Mouse (Mus musculus) hindlimb bud, embryonic 11.5 days (tissue): ENCODE data around the gene Nprl2.

Experiments
- DNase-seq: peaks from one replicate; pipeline ENCODE4 v3.0.0-alpha.2; 2012; ENCODE audit warnings: low read depth, low spot score; ENCODE audit errors: extremely low spot score

Gene Nprl2

DNA sequence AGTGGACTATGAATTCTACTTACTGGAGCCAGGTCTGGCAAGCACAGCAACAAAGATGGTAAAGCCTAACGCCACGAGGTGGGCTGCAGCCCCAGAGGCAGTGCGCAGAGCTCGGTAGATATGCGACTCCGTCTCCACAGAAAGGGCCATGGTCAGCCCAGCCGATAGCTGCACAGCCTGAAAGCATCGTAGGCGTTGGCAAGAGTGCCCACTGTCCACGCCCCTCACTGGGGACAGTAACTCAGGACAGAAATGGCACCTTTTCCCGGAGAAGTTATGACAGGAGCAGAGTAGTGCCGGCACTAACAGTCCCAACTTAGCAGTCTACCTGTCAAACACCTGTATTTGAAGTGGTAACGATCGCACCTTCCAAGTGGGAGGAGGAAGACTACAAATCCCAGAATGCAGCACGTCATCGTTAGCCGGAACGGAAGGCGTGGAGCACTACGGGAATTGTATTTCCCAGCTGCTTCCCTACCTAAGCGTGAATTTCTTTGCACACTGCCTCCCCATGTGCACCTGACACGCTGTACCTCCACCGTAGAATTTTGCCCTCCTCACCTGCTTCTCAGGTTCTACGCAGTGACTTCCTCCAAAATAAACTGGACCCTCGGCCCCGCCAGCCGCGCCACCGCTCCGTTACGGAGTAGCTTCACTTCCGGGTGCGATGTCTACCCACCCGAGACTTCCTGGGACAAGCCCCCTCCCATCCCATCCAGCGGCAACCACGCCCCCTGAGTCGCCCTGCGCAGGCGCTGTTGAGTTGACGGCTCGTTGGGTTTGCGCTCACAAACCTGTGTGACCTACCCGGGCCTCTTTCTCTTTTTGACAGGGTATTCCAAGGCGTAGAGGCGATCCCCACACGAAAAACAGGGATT lies at the start of gene Nprl2, which contains the start of gene Cyb561d2:
Gene Nprl2 (plus strand): TSS at position 753 of the 878 bp plus-strand sequence.
Gene Cyb561d2 (minus strand): TSS at position 720 of the 878 bp plus-strand sequence.
- DNase-seq: no peak

DNA sequence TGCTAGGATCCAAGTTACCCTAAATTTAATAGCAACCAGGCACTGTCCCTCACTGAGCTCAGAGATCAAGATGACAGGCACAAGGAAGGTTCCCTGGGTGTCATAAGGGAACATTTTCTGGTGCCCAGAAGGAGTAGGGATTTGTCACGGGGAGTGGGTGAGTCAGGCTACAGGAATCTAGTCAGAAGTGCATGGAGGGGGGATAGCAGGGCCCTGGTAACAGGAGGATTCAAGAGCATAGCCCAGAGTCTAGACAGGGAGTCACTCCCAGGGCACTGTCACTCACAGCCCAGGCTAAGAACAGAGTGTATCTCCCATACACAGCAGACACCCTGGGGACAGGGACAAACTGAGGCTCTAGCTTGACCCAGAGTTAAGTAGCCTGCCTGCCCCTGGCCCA lies 48.5 kb upstream of the Nprl2 start:
- no peak for DNase-seq

DNA sequence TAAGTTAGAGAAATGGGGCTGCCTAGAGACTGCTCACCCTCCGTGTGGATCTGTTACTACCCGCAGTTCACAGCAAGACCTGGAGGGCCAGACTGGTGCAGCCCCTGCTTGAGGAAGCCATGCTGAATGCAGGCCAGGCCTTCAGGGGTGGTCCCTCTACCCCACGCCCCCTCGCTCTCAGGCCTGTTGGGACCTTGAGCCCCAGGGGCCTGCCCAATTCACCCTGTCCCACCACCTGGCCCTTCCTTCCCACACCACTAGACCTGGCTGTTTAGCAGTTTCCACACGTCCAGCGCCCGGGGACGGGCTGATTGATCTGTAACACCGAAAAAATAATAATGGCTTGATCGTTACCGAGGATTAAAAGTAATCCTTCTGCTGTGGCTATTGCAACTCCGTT lies 47.8 kb upstream of the Nprl2 start:
- no peak for DNase-seq

DNA sequence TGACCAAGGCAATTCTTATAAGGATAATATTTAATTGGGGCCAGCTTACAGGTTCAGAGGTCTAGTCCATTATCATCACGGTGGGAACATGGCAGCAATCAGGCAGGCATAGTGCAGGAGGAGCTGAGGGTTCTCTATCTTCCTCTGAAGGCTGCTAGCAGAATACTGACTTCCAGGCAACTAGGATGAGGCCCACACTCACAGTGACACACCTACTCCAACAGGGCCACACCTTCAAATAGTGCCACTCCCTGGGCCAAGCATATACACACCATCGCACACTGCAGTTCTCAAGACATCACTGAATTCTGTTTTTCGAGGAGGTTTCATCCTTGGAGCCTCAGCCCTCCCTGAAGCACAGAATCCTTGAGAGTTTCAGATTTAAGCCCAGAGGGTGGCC lies 45.7 kb upstream of the Nprl2 start:
- DNase-seq: no peak

DNA sequence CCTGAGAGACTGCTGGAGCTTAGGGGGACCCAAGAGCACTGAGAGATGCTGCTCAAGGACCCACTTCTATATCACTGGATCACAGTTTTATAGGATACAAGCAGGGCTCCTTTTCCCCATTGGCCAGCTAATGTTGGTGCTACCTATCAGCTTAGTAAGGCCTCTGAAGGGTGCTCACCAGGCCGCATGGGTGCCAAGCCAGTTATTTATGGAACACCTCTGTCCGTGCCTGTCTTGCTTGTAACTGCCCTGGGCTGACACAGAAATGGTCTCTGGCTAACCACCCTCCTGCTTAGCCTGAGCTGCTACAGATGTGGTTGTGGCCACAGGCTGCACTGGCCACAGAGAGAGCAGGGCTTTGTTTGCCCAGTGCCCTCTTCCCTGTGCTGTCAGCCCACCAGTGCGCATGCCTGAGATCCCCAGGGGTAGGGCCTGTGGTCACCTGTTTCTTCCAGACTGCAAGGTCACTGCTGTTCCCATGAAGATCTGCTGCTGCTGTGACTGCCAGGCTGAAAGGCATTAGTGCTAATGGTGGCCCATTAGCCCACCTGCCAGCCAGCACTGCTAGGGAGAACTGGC lies 41.2 kb upstream of the Nprl2 start:
- no peak for DNase-seq

DNA sequence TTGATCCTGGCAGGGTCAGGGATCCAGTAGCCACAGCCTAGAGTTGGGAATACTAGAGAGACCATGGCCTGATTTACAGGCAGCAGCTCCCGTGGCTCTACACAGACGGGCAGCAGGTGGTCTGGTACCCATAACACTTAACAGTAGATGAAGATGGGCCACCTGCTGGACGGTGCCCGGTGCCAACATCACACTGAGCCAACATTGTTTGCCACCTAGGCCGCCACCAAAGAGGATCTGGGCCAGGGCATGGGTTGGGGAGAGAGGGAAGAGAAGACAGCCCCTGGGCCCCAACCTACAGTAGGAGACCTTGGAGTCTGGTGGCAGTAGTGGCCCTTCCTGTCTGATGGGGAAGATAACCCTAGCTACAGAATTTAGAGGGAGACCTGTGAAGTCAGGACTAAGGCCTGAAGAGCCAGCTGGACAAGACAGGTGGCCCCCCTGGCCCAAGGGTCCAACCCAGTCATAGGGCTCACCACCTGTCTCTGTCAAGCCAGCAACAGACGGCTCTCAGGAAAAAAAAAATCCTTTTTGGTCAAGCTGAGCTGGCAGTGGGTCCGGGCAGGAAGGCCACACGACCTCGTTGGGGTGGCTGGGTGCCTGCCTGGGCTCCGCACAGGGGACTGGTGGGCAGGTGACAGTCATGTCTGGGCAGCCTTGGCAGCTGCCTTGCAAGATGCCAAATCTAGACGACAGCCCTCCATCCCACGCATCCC lies 39.7 kb upstream of the Nprl2 start:
- DNase-seq: no peak

DNA sequence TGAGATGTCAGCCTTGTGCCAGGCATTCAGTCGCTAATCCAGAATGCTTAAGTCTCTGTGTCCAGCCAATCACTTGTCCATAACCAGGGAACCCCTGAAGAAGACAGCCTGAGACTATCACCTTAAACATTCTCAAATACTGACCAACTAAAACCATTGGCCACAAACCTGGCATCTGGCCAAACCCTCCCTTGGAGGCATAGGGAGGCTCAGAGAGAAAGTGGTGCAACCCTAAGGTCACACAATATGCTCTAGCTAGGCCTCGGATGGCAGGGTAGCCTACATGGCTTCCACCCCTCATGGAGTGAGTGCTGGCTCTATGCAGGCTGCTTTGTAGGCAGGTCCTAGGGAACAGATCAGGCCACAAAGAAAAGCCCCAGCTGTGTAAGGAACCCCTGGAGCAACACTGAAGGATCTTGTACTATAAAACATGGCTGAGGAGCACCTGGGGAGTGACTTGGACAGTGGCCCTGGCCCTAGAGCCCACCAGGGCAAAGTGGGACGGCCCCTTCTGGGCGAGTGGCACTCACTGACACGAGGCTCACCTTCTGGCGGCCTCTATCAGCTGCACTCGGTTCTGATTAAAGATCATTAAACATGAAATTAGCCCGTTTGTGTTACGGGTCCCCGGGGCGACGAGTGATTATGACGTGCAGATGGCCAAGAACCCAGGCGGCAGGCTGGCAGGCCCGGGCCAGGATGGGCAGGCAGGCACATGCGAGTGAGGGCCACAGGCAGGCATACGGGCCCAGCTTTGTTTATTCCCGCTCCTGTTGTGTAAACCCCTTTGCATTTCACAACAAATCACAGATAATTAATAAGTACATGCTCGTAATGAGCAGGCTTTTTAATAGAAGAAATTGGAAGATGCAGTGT lies 37.1 kb upstream of the Nprl2 start:
- DNase-seq: no peak

DNA sequence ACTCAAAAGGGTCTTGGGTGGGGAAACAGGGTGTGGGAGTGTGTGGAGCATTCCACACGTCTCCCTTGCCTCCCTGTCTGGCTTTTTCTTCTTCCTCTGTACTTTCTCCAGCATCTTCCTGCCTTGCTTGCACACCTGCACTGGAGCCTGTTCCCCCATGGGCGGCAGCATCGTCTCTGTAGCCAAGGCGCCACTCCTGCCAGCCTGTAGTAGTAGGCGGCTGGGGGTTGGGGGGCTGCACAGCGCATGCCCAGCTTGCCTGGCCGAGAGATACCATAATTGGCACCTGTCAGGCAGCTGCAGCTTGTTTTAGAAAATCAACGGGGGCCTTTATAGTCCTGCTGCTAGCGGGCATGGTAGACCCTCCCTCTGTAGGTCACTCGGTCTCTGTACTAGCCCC lies 33.8 kb upstream of the Nprl2 start:
- DNase-seq: no peak

DNA sequence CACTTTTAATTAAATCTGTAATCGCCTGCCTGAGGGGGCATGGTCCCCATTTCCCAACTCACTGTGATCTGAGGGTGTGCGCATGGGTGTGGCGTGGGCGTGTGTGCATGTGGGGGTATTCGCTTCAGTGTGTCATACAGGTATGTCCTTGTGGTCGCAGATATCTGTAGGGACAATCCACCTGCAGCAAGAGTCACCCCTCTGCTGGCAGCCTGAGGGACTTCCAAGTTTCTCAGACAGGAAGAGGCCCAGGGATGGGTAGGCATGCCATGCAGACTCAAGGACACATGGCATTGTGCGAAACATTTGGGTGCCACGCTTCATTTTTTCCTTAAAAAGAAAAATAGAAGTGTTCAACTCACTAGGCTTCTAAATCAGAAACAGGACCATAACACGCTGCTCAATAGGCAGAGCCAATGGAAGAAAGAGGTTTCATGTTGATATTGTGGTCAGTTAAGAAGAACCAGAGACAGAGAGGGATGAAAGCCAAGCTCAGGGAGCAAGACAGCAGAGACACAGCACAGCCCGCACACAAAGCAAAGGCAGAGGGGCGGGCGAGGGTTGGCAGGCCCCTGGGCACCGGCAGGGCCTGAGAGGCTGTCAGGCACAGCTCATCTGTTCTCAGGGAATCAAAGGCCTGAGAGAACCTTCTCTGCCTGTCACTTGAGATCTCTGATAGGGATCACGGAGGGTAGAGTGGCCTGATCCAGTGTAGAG lies 31.5 kb upstream of the Nprl2 start:
- no peak for DNase-seq

DNA sequence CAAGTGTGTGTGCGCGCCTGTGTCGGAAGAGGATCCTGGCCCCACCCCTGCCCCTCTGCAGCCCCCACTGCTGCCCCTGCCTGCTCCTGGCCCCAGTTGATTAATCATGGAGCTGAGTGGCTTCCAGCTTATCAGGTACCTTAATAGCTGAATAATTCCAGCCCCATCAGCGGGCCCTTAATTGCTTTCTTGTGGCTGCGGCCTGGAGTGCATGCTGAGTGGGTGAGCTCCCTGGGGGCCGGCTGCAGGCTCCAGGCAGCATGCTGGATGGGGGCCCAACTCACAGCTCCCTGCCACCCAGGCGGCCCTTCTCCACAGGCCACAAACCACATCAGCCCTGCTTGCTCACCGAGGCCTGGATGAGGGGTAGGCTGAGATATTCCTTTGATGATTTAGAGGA lies 30.6 kb upstream of the Nprl2 start:
- no peak for DNase-seq

DNA sequence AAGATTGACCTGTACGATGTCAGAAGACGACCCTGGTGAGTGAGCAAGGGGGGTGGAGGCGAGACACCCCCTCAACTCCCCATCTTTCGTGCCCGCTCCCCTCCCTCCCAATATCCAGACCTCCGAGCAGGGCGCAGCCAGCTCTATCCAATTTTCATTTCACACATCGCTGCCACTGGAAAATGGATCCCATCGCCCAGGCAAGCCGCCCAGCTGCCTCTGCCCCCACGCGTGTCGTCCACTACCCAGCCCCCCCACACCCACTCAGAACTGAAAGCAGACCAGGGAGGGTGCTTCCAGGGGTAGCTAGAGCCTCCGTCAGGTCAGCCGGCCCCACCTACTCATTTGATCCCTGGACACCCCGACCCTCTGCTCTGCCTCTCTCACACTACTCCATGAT lies 29.7 kb upstream of the Nprl2 start:
- DNase-seq: no peak

DNA sequence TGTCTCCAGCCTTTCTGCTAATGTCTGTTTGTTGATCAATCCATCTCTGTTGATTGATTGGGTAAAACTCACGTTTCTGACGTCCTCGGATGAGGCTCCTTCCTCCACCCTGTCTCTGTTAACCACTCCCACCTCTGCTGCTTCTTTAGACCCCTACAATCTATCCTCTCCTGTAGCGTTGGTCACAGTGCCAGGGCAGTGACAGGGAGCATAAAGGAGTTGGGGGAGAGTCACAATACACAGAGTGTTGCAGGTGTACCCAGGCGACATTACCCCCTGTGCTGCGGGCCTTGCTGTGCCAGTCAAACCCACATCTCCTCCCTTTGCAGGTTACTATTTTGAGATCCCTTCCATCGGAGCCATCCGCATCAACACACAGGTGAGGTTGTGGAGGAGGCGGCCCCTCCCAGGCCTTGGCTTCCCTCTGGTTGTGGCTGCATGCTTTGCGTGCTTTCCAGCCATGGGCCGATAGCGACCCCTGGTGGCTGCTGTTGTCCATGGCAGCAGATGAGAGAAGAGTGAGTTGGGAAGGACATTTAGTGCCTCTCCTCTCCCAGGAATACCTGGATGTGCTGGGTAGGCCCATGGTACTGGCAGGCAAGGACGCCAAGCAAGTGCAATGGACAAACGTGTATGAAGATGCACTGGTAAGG lies 27.6 kb upstream of the Nprl2 start:
- no peak for DNase-seq

DNA sequence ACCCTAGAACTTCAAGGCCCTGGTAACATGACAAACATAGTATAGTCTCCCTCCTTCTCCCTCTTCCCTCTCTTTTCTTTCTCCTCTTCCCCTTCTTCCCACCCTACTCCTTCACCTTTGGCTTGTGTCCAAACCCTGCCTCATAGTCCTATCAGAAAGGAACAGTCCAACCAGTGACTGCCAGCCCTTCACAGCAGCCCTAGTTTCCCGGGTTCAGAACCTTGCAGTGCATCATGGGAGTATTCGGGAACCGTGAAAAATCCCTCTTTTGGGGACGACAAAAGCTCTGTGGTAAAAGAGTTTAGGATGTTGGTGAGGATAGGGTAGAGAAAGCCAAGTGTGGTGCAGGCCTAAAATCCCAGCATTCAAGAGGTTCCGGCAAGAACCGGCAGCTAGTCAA lies 21.7 kb upstream of the Nprl2 start:
- DNase-seq: no peak

DNA sequence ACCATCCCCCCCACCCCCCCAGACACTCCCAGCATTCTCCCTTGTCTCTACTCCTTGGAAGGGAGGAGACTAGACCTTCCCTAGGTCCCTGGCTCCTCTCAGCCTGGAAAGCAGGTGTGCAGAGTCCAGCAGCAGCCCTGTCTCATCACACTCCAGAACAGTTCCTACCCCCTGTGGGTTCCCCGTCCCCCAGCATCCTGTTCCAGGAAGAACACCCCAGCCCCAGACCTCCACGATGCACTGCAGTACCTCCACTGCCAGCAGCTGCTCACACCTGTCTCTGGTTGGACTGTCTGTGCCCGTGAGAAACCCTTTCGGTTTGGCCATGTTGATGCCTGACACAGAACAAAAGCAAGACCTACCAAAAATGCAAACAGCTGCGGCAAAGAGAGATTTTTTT lies 20.8 kb upstream of the Nprl2 start:
- no peak for DNase-seq

DNA sequence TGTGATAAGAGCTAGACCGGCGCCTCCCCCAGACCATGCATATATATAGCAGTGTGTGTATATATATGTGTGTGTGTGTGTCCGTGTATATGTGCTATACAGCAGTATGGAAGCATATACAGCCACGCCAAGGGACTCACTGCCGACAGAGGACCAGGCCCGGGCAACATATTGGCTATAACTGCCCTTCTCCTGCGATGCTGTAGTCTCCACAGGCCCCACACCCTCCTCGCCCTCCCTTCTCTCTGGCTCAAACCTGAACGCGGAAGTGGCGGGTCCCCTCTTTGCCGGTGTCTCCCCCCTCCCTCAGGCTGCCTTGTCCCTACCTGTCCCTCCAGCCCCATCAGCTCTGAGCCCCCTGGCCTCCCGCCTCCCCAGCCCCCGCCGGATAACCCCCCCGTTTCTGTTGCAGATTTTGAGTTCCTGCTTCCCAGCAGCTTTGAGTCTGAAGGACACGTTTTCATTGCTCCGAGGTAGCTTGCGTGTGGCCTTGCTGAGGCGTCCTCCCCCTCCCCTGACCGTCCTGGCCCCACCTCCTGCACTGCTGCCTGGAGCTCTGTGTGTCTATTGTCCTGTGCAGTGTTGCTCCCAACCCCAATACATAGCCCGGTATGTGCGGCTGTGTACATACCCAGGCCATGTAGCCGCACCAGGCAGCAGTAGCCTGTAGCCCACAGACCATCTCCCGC lies 20.2 kb upstream of the Nprl2 start:
- DNase-seq: no peak

DNA sequence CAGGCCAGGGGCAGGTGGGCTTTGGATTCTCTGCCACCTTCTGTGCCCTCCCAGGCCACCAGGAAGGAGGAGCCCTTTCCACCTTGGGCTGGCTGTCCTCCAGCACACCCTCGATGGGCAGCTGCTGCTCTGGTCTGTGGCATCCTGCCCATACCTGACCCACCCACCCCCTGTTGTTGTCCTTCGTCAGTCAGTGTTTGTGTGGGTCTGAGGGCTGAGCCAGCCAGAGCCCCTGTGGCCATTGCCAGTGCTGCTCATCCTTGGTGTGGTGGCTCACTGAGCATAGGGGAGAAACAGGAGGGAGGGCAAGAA lies 19.7 kb upstream of the Nprl2 start:
- DNase-seq: no peak

DNA sequence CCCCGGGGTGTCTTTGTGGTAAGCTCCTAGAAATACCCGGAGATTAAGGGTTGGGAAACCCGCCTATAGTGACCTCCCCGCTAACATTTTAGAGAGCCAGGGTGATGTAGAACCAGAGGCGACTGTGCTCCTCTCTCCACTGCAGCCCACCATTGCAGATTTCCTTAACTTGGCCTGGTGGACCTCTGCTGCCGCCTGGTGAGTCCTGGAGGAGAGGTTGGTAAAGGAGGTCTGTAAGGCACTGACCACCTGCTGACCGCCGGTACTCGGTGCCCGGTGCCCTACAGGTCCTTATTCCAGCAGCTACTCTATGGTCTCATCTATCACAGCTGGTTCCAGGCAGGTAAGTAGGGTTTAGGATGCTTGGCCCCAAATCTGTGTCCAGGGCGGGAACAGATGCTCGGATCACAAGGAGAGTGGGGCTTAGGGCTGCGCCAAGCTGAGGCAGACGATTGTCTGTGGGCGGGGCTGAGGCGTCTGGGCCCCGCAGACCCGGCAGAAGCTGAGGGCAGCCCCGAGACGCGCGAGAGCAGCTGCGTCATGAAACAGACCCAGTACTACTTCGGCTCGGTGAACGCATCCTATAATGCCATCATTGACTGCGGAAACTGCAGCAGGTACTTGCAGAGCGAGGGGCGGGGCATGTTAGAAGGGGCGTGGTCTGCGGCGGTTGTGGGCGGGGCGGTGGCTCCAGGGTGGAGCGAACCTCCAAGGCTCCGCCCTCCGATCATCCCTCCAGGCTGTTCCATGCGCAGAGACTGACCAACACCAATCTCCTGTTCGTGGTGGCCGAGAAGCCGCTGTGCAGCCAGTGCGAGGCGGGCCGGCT lies 15.6 kb upstream of the Nprl2 start:
- no peak for DNase-seq

DNA sequence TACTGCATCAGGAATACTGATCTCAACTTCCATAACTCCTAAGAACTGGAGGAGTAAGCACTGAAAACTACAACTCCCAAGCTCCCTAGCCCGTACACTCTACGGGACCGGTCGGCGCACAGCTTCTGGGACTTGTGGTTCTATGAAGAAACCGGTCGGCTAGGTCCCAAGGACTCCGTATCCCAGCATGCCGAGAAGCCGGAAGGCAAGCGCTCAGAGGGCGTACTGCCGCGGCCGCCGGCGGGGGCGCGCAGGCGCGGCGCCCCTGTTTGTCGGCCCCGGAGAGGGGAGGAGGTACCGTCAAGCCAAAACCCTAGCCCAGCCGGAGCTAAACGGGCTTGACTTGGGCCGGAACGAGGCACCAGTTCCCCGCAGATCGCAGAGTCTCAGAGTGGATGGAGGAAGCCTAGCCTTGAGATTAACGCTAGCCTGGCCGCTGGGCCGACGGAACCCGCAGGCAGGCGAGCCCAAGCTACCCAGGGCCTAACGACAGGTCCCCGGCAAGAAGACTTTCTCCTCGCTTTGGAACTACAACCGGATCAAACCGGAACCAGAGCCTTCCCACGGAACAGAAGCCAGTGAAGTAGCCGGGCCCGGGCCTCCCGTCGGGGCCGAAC lies 8.1 kb upstream of the Nprl2 start, which contains the start of gene Tmem115:
Gene Tmem115 (plus strand): TSS at position 155 of the 617 bp plus-strand sequence.
- no peak for DNase-seq
